Mouse (Mus musculus) gastrocnemius, postnatal 14 days (tissue): ENCODE data around the gene Dusp27. TPM values are rescaled to one million over a fixed set of nuclear protein-coding genes. Genes with fewer than 3 reads are reported as not detected.
"Not testable (repeated sequence)": the region's sequence is repeated elsewhere in the genome, so short reads cannot be mapped to it uniquely, and the experiment has no call there.

Experiments
- DNase-seq: peaks from one replicate; pipeline ENCODE4 v3.0.0; 2021; ENCODE audit warnings: mixed read lengths
- intact Hi-C: fragments of 180-260 bp; cut with DNase I; formaldehyde crosslinking; loops from one replicate; pipeline ENCODE4 v1.15.1; 2025; ENCODE audit warnings: low total_unique reads
- total RNA-seq, 2 experiments: library from RNA; stranded (reverse); gene quantifications; 2 replicates each; pipeline ENCODE4 v1.2.3; 2021

Dusp27 gene
- total RNA-seq, 2 experiments from 2014 or later = 92.2 to 121 TPM

DNA sequence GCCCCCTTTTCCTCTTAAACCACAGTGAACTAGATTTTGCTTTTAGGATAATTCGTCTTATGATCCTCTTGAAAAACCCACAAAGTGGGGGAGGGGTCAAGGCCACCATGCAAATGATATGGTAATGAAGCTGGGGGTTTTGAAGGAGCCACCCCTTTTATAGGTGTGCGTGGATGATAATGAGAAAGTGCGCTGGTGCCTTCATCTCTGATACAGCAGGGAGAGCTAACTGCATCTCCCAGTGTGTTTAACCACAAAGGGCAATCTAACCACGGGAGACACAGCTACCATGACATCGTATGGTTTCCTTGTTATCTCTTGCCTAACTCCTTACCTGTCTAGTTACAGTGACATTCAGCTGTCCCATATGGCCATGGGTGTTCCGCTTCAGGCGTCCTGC lies 22.3 kb upstream of the Dusp27 start:
- DNase-seq = no peak
- intact Hi-C loops = loop anchor here (5.0 kb wide), 1 partner anchor 293 kb away; no protein-coding TSS in a partner anchor

DNA sequence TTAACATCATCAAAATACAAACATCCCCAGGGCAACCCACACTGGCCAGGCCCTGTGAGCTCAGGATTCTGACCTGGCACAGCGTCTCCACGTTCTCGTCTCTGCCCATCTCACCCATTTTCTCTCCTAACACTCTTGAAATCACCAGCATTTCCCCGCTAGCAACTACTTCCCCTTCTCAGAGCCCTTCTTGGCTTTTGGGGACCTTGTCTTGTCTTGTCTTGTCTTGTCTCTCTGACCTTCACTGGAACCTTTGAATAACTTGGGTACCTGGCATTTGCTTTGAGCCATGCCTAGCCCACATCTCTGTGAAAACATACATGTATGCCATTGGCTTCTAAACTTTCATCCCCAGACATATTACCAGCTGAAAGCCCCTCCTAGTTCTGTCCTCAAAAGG lies 21.7 kb upstream of the Dusp27 start:
- intact Hi-C loops = no loop called here
- no peak for DNase-seq

DNA sequence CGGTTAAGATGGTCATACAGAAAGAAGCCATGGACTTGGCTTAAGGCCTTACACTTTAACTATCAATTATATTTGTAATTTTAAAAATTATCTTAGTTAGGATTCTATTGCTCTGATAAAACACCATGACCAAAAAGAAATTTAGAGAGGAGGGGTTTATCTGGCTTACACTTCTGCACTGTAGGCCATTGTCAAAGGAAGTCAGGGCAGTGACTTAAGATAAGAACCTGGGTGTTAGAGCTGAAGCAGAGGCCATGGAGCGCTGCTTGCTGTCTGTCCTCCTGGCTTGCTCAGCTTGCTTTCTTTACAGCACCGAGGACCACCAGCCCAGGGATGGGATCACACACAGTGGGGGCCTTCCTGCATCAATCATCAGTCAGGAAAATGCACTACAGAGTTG lies 19.9 kb upstream of the Dusp27 start:
- no peak for DNase-seq
- intact Hi-C loops = no loop called here

DNA sequence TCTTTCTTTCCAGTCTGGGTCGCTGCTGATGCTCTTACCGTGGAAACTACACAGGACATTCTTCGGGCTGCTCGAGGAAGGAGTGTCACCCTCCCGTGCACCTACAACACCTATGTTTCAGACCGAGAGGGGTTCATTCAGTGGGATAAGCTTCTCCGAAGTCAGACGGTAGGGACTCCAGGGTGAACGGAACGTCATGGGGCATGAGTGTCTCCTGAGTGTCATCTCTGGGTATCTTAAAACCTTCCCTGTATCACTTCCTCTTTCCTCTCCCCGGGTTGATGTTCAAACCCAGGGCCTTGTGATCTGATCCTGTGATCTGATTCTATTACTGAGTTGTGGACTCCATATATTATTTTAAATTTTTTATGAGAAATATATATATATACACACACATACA lies 18.9 kb upstream of the Dusp27 start:
- intact Hi-C loops = no loop called here
- no peak for DNase-seq

DNA sequence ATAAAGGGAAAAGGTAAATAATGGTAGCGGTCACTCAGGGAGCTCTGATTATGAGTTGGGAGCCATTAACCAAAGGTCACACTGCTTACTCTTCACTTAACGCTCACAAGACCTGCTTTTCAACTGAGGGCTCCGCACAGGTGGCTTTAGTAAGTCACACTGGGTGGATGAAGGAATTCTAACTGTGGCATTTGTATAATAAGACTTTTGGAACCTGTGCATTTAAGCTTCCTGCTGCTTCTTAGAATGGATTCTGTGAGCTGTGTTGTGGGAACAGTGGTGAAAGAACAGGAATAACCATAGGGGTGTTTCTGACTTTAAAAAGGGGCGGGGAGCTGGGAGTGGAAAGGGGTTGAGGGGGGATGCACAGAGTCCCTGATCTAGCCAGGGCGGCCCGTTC lies 14.6 kb upstream of the Dusp27 start:
- no peak for DNase-seq
- intact Hi-C loops = no loop called here

DNA sequence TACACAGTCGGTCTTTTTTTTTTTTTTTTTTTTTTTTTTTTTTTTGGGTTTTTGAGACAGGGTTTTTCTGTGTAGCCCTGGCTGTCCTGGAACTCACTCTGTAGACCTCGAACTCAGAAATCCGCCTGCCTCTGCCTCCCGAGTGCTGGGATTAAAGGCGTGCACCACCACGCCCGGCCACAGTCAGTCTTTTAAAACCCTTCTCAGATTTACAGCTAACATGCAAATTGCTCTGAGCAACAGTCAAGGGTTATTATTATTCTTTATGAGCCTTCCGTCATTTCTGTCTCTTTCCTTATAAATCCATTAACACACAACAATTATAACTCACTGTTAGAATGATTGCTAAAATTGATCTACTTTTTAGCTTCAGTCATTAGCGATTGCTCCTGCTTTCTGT lies 14.1 kb upstream of the Dusp27 start:
- intact Hi-C loops, DNase-seq: not testable (repeated sequence)

DNA sequence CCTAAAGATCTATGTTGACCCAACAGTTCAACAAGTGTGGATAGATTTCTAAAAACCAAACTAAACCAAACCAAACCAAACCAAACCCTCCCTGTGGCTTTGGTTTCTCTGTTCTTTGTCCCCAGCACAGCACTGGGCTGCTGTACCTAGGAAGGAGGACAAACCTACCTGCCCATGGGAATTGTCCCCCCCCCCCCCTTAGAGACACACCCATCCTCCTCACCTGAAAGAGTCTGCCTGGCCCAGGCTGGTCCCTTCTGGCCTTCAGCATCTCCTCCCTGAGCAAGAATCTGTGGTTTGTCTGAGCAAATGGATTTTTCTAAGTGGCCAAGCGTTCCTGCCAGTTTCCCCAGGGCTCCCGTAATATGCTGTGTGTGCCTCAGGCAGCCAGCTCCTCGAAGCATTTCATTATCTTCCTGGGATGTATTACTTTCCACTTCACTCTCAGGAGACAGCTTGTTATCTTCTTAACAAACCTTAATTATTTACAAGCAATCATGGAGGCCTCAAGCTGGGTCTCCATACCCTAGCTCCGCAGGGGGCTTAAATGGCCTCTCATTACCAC lies 12.0 kb upstream of the Dusp27 start:
- intact Hi-C loops = no loop called here
- DNase-seq = no peak

DNA sequence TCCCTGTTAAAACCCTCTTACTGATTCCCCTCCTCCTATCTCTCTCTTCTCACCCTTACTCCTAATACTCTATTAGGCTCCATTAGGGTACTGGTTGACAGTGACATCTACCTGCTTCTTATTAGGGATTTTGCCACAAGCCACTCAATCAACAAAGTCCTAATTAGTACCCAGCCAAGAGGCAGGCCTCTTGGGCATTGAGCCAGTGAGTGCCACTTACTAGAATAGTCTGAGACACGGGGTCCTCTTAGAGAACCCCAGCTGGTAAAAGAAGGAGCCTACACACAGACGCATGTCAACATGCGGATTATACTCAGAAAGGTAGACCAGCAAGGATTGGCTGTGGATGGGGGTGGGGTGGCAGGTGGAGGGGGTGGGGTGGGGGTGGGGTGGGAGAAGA lies 11.4 kb upstream of the Dusp27 start:
- intact Hi-C loops = no loop called here
- DNase-seq = no peak

DNA sequence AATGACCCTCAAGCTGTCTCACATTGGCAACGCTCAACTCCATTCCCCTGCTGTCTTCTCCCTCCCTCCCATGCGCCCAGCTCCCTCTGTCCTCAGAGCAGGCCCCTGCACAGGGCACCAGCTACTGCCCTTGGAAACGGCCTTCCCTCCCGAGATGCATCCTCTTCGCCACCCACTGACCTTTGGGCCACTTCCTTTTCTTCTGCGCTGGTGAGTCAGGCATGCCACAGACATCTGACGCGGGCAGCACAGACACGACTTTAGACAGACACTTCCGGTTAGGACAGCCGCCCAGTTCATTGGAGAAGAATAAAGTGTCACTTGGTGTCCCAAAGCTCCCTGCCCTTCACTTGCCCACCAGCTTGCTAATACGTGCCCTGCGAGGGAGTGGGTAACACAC lies 10.4 kb upstream of the Dusp27 start:
- no peak for DNase-seq
- intact Hi-C loops = no loop called here

DNA sequence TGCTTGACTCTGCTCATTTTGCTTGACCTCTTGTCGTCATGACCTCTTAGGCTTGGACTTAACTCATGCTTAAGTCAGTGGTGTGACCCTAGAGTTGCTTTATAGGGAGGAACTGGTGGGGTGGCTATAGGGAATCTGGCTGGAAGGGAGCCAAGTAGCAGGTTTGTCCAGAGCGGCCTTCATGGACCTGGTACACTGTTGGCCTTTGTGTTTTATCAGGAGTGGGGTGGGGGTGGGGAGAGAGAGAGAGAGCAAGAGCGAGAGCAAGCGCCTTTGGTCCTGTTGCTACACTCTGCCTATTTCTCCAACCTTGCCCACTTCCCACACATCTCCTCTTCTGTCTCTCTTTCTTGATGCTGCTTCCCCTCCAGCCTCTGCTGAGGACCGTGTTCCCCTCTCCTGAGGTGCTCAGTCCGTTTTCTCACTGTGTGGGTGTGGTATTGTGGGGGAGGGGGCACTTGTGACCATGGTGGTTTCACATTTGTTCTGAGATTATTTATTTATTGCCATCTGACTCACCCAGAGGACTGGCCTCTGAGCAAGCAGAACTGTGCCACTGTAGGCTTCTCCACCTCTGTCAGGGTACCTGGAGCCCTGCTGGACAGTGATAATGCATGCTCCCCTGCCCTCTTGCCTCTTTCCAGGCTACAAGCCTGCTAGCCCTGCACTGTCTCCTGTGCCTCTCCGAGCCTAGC lies 9.7 kb upstream of the Dusp27 start:
- intact Hi-C loops = no loop called here

DNA sequence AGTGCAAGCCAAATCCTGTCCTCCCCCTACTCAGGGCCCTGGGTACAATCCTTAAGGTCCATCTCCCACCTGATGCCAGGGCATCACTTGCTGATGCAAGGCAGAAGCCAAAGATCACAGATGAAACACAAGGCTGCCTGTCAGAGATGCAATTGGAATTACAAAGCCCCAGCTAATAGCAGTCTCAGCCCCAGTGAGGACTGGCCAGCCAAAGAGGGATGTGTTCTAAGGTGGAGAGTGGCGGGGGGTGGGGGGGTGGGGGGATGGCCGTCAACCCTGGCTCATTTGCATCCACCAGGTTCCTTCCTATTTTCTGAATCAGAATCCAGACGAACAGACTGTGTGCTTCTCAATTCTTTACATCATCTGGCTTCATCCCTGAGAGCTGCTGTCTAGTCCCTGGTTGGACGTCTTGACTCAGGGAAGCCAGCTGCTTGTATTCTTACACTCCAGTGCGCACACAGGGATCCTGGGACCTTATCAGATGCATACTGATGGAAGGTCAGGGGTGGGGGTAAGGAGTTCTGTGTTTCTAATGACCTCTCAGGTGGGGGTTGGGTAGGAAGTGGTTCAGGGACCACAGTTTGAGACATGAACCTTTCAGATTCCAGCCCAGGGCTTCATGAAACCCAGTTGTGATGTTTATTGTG lies 7.5 kb upstream of the Dusp27 start:
- intact Hi-C loops = no loop called here
- no peak for DNase-seq

More for the DNA sequence above, 9.7 kb upstream of the Dusp27 start:
- no peak for DNase-seq

DNA sequence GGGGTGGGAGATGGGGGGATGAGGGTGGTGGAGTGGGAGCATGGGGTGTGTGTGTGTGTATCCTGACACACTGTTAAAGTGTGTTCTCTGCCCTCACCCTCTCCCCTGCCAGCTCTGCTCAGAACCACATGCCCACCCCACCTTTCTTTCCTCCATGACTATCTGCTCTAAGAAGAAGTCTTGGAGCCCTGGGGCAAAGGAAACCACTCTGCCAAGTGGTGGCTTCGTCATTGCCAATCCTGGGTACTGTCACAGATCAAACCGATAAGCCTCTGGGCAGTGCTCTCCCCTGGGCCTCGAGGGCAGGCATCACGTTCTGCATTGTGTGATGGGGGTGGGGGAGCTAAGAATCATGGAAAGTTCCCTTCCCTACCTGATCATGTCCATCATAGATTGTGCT lies 4.6 kb upstream of the Dusp27 start:
- intact Hi-C loops = no loop called here
- DNase-seq = no peak

DNA sequence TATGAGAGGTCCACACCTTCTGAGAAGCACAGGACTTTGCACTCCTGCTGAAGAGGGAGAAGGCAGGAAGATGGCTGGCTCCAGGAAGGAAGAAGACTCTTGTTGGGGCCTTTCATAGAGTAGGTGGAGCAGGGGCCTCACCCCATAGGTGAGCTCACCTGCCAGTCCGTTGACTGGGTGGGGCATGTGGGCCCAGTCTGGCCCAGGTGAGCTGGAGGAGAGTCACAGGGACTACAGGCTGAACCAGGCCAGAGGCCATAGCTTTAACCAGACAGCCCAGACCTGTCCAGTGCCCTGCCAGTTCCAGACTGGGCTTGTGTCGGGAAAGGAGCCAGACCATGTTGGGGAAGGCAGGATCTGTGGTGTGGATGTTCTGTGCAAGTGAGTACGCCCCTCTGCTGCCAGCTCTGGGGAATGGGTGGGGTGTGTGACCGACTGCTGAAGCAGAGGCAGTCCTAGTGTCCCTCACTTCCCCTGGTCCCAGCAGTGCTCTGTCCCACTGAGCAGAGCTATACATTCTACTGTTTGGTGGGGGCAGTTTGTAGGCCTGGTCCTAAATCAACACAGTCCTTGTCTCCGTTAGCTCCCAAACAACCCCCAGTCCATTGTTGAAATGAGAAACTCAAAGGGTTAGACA lies 2.6 kb upstream of the Dusp27 start, which contains the start of gene Gpa33:
Gpa33 (plus strand) TSS at position 15 of the 637 bp plus-strand sequence.
- no peak for DNase-seq

DNA sequence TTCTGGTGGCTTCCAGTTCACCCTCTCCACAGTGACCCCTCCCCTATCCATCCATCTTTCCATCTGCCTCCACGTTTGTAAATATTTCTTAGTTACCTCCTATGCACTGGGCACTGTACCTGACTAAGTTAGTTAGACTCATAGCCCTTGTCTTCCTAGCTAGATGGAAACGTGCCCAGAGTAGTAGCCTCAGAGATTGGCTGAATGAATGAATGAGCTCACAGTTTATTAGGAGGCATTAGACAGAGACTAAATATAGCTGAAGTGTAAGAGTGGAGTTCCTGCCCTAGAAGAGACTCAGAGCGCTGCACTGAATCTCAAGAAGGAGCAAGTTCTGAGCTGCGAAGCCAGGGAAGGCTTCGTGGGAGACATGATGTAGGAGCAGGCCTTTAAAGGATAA lies 829 bp upstream of the Dusp27 start:
- DNase-seq = no peak
- intact Hi-C loops = no loop called here

More for the DNA sequence above, 2.6 kb upstream of the Dusp27 start, which contains the start of gene Gpa33:
- intact Hi-C loops = no loop called here

DNA sequence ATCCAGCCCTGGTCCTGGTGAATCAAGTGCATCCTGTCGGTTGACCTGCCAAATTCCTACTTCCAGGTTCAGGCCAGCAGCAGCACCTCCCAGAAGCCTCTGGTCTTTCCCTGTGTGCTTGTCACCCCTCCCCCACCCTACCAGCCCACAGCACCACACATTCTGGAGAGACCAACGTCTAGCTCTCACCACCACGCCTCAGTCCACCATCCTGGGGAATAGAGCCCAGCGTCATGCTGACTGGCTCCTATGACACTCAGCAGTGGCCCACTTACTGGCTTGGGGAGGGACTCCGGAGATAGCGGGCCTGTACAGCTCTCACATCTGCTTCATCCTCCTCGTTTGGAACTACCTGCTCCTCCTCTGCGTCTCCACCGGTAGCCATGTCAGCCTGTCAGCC lies 927 bp downstream of the Dusp27 start:
- intact Hi-C loops = no loop called here
- DNase-seq = peak; percentile 38

DNA sequence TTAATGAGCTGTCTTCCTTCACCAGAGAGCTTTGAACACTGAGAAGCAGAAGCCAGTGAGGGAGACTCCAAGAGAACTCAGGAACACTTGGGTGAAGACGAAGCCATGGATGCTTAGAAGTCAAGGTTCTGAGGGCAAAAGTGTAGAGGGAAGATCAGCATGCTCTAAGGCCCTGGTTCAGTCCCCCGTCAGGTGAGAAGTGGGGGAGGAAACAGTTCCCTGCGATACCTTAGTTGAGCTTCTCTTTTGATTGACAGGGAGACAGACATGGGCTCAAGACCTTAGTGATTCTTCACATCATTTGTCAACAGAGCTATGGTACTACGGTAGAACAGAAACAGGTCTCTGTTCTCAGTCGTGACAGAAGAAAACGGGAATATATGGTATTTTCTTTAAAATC lies 1.4 kb downstream of the Dusp27 start:
- DNase-seq = no peak
- intact Hi-C loops = no loop called here

DNA sequence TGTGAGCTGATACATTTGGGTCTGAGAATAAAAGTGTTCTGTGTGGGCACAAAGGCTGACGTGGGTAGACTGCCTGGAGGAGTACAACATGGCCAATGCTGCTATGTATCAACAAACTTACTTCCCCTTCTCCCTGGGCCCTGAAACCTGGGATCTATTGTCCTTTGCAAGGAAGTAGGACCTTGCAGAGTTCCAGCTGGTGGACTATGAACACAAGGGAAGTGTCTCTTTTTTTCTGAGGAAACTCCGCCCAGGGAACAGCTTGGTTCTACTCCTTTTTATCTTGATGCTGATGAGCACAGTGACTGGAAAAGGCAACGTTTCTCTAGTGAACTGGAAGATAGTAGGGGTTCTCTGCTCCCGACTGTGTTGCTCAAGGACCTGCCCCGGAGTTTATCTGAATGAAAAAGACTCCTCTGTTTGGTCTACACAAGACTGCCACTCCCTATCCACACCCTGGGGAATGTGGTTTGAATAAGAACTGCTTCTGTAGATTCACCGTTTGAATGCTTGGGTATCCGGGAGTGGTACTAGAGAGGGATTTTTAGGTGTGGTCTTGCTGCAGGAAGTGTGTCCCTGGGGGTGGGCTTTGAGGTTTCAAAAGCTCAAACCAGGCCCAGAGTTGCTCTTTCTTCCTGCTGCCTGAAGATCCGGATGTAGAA lies 2.7 kb downstream of the Dusp27 start:
- no peak for DNase-seq
- intact Hi-C loops = no loop called here

DNA sequence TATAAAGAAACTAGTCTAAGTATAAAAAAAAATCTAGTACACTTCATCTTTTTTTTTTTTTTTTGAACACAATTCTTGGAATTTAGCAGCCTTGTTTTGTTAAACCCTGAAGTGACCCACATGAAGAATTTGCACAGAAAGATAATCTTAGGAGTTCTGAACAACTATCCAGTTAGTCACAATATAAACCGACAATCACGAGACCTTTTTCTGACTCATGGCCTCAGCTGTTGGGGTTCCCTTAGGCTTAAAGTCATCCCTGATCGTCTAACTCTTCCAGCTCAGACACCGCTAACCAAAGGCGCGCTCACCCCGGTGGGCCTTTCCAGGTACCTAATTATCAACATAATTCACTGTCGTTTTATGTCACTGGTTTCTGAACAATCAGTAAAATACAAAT lies 4.0 kb downstream of the Dusp27 start:
- no peak for DNase-seq
- intact Hi-C loops = no loop called here

DNA sequence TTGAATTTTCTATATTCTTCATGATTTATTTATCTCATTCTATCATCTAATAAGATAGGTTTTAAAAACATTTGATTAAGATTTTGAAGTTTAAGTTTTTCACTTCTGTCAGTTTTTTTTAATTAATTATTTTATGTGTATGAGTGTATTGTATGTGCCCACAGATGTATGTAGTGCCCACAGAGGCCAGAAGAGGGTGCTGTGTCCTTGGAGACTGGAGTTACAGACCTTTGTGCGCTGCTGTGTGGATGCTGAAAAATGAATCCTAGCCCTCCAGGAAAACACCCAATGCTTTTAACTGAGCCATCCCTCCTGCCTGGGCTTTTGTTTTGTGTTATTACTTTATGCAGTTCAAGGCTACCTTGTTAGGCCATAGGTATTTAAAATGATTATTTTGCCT lies 4.7 kb downstream of the Dusp27 start:
- intact Hi-C loops = no loop called here
- DNase-seq = no peak

DNA sequence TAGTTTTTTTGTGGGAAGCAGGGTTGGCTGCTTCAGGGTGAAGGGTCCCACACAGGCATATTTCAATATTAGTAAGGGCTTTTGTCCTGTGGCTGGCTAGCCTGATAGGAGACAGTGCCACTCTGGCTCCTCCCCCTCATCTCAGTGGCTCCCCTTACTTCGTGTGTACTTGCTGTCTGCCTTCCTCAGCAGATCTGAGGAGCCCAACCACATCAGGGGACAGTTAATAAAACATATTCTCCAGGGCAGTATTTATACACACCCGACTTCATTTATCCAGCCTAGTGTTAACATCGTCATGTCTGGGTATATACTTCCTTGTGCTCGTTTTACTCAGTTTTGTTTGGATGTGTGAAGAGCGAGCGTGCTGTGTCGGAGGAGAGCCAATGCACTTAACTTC lies 5.6 kb downstream of the Dusp27 start:
- intact Hi-C loops = no loop called here
- no peak for DNase-seq
